Mouse (Mus musculus) large intestine, adult 2 months (tissue): Measurements from ENCODE around the gene Mcm2. TPM values are rescaled to one million over a fixed set of nuclear protein-coding genes. Genes with fewer than 3 reads are reported as not detected.

ENCODE experiments used
- DNase-seq: peaks from one replicate; pipeline ENCODE4 v3.0.0-alpha.2; 2012; ENCODE audit warnings: low read depth, low spot score
- WGBS: fragments of 180-500 bp; shearing (Covaris S2); methylation state at CpG from one replicate; pipeline ENCODE4 v1.1.7; 2018; 5-methylcytosine and 5-hydroxymethylcytosine counted together
- polyA plus RNA-seq: library from polyadenylated mRNA; depleted of rRNA; stranded (reverse); fragments of >200 nt; gene quantifications from 2 replicates; pipeline ENCODE4 v1.2.3, GENCODE M21; 2012

The Mcm2 gene
- polyA plus RNA-seq, 1 experiment: 27.9 TPM

DNA sequence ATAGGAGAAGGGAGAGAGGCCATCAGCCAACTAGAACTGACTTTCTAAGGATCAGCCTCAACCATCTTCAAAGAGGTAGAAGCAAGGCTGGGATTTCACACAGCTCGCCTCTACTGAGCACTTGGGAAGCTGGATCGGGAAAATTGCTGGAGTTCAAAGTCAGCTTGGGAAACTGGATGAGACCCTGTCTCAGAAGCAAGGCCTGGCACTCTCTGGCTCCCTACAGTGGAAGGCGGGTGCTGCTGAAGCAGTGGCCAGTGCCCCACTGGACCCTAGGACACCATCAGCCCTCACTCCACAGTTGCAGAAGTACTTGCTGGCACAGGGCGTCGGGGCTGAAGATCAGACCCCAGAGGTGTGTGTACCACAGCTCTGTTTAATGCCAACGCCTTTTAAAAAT, 40.8 kb downstream of the Mcm2 start:
- WGBS: 81% methylated on average over 6 of the region's 6 CpGs
- DNase-seq: no peak

DNA sequence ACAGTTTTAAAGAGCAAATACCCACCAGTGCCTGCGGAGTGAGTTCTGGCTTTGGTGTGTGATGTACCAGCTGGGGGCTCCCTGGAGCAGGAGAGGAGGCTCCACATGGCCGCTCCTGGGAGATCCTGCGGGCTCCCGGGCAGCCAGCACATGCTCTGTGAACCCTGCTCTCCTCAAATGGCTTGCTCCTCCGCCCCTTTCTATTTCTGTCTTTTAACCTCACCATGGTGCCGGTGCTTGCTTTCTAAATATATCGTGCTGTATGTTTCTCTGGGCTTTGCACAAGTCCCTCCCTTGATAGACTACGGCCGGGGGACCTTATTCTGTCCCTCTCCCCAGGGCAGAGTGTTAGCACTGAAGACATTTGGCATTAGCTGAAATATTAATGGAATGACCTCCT, 41.3 kb downstream of the Mcm2 start:
- WGBS: 23% methylated on average over 9 of the region's 9 CpGs
- DNase-seq: no peak

DNA sequence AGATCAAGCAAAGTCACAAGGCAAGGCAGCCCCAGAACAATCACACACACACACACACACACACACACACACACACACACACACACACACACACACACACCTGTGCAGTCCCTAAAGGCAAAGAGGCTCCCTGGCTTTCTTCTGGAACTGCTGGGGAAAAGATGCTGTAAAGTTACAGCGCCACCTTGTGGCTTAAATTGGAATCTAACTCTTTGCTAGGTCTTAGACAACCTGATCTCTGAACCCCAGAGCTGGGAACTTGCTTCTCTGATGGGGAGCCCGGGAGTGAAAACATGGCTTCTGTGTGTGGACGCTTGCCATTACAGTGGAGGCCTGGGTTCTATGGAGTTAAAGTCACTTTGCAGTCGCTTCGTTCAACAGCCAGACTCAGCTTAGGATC, 42.9 kb downstream of the Mcm2 start:
- 17% methylated on average over 5 of the region's 5 CpGs for WGBS
- peak; percentile 43 for DNase-seq

DNA sequence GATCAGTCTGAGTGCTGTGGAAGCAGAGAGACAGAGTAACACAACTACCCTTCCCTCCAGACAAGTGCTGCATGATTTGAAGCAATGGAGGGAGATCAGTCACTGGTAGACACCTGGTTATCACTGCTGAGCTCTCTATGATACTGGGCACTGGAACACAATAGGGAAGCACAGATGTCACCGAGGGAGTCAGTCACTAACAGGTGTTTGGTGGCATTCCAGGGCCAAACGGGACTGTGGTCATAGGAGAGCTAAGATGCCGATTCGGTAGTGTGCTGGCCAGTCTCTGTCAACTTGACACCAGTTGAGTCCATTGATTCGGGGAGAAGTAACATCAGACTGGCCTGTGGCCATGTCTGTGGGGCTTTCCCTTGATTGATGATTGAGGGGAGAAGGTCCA, 44.1 kb downstream of the Mcm2 start:
- WGBS: 62% methylated on average over 5 of the region's 5 CpGs
- DNase-seq: no peak

DNA sequence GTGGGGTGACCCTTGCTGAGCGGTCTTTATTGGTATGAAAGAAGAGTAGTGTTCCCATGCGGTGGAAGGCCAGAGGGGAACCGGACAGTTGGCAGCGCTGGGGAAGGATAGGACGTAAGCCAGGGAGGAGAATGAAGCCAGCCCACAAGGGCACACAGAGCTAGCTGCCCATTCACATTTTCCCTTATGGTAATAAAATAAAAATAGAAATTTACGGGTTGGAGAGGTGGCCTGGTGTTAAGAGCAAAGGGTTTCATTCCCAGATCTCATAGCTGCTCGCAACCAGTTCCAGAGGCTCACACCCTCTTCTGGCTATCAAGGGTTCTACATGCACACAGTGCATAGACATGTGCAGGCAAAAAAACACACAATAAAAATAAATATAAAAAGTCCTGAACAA, 48.5 kb downstream of the Mcm2 start:
- DNase-seq: no peak
- WGBS: 78% methylated on average over 7 of the region's 7 CpGs

DNA sequence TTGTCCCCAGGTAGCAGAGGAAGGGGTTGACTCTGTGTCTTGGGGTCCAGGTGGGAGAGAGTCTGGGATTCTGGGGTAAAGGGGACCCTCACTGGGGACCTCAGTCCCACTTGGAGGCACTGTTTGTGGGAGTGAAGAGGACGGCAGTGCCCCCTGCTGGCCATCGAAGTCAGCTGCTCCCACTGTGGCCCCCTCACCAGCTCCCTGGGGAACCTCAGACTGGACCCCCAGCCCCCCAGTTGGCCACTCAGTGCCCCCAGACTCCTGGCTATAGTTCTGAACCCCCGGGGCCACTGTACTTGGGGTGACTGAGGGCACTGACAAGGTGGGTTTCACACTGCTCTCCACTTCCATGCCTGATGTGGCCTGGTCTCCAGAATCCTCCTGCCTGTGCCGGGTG, 49.3 kb downstream of the Mcm2 start:
- 57% methylated on average over 4 of the region's 4 CpGs for WGBS

DNA sequence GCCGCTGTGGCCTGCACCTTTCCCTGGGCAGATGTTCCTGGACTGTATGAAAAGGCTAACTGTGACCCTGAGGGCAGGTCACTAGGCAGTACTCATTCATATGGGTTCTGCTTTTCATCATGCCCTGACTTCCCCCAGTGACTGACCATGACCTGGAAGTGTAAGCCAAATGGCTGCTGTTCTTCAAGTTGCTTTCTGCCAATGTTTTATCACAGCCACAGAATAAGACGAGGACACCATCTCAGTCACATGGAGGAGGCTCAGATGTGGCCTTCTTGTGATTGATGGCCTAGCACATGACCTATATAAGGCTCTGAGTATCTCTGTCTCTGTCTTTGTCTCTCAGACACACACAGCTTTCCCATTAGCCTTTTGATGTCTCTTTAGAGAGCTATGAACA, 51.0 kb downstream of the Mcm2 start:
- no peak for DNase-seq
- 68% methylated on average over 2 of the region's 2 CpGs for WGBS

More for the DNA sequence above, 49.3 kb downstream of the Mcm2 start:
- DNase-seq: no peak

DNA sequence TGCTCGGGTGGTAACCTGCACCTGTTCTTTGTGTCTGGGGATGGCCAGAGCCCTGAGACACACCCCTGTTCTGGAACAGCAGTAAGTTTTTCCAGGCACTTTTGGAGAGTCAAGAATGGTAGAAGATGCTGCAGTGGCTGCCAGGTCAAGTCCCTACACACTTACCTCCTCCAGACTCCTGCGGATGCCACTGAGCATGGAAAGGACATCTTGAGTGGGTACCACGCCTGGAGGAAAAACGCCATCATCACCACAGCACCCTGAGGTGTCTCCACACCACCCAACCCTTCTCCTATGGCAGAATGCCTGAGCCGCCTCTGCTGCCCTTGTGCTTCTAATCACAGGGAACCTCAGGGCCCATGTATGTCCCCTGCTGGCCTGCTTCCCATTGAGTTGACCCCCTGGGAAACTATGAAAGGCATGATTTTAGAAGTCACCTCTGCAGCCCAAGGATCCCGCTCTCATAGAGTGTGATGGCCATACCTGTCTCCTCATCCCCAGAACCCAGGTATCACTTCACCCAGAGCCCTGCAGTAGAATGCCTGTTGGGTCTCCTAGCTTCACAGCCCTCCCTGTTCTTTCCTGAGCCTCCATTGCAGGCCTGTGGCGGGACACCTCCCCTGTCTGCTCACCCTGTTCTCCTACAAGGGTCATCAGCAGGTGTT, 53.5 kb downstream of the Mcm2 start:
- no peak for DNase-seq
- WGBS: 86% methylated on average over 7 of the region's 7 CpGs

DNA sequence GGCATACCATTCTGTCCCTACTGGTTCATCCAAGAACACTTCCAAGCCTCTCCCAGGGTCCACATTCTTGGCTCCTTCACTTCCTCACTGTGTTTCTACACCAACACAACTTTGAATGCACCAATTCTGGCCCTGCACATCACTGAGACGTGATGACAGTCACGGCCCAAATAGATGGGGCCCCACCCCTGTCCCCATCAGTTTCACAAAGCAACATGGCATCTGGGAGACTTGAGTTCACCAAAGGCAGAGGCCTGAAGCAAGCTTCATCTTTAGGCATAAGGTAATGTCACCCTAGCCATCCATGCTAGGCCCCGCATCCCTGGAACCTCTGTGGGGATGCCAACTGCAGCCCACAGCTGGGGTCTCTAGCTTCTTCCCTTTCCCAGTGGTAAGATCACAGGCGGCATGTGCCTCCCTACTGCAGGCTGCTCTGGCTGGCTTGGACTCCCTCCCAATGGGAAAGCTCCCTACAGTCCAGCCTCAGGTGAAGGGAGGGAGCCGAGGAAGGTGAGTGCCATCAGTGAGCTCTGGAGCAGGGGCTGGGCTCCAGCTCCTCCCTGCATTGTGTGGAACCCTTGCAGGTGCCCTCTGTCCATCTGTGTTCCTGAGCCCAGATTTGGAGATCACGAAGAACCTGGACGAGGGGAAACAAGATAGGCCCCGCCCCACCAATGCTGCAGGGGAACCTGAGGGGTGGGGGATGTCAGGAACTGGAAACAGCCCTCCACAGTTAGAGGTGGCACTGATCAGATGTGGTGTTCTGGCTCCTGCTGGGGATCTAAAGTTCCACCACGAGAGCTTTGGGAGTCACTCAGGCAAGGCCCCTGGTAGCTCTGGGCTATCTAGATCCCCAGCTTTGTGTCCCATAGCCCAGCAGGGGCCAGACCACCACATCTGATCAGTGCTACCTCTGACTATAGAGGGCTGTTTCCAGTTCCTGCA, 54.5 kb downstream of the Mcm2 start:
- WGBS: 86% methylated on average over 9 of the region's 9 CpGs
- DNase-seq: no peak

DNA sequence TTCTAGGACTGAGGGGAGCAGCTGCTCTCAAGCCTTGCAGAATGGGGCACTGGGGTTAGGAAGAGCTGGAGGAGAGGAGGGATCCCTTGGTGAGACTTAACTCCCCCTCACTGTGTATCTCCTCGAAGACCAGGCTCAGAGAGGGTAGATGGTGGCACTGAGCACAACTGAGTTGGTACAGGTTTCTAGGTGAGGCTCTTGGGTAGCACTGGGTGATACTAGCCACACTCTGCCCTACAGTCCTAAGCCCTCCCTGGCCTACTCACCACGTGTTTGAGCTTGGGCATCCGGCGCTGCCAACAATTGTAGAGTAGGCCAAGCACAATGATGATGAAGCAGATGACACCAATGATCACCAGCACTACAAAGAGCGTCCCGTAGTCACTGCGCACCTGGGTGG, 55.3 kb downstream of the Mcm2 start:
- 83% methylated on average over 7 of the region's 7 CpGs for WGBS
- no peak for DNase-seq

DNA sequence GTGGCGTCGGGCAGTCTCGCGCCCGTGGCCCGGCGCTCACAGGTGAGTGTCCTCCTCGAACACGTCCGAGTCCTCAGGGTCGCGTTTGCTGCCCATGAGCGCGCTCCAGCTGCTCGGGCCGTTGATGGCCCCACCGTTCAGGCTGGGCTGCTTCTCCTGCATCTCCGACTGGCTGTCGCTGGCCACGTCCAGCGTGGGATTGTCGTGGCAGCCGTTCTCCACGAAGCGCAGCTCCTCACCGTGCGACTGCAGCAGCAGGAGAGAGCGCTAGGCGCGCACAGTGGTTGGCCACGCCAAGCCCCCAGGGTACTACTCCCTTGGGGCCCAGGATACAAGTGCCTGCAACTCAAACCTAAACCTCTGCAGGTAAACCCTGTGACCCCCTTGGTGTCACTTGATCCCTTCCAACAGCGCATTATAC, 55.8 kb downstream of the Mcm2 start:
- DNase-seq: no peak
- whole genome bisulfite sequencing: 1% methylated on average over 32 of the region's 32 CpGs

DNA sequence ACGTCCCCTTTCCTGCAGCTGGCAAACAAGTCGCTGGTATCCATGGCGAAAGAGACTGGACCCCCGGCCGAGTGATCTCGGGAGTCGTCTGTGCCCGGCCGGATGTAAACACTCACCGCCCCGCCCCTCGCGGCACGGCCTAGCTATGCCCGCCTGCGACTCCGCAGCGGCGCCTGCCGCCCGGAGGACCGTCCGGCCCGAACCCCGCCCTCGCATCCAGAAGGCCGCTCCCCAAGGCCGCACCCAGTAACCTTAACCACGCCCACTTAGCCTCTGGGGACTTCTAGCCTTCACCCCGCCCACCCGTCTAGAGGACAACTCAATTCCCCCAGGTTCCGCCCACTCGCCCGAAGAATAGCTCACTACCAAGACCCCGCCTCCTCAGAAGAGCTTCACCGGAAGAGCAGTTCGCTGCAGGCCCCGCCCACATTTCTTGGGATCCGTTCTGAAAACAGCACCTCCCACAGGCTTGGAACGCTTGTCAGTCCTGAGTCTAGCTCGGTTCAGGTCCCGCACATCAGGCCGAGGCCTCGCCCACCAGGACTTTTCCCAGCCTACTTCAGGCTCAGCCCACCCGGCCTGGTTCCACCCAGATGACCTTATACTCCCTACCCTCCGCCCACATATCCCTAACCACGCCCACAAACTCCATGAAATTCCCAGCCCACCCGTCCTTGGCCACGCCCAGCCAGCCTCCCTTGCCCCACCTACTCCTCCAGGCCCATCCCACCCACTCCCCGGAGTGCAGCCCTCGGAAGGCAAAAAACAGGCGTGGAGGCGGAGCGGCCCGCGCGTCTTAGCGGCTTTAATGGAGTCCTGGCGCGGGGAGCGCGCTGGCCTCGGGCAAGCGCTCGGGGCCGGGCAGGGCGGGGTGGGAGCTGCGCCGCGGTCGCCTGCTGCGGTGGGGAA, 56.5 kb downstream of the Mcm2 start, which contains the start of gene Abtb1:
Abtb1 (minus strand) TSS at position 204 of the 909 bp plus-strand sequence.
- WGBS: under 1% methylated on average over 72 of the region's 72 CpGs
- peak; percentile 99 for DNase-seq

DNA sequence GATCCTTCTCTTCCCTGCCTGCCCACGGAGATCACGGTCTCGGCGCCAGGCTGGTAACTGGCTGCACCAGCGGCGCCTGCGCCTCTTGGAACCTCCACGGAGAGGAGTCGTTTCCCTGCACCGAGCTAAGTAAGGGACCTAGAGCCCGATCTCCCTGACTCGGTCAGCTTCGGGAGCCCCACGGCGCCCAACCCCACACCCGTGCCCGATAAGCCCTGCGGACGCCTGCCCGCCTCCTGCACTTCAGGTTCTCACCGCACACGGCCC, 57.1 kb downstream of the Mcm2 start:
- DNase-seq: no peak
- WGBS: under 1% methylated on average over 22 of the region's 22 CpGs

DNA sequence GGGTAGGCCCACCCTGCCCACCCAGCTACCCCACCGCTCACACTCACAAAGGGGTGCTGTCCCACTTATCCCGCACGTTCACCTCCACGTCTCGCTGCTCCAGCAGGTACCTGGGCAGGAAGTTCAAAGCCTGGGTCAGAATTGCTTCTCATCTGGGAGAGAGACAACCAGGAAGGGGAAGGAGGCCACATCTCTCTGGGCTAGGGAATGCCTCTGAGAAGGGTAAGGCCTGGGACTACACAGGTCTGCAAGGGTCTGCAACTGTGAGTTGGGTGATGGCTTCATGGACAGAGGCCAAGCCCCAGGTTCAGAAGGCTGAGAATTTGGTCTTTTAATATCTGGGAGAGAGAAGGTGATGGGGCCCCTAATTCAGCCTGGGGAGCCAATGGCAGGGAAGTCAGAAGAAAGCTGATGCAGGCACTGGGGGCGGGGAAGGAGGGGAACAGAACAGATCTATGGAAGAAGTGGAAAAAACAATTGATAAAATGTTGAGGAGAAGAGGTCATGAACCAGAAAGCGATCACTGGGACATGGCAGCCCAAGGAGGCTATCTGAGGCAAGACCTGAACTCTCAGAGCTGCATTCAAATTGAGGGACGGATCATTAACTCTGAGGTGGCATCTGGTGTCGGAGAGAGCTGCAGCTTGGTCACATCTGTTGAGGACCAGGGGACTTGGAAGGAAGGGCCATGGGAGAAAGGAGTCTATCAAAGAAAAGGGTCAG, 57.6 kb downstream of the Mcm2 start:
- 52% methylated on average over 9 of the region's 9 CpGs for WGBS
- no peak for DNase-seq

DNA sequence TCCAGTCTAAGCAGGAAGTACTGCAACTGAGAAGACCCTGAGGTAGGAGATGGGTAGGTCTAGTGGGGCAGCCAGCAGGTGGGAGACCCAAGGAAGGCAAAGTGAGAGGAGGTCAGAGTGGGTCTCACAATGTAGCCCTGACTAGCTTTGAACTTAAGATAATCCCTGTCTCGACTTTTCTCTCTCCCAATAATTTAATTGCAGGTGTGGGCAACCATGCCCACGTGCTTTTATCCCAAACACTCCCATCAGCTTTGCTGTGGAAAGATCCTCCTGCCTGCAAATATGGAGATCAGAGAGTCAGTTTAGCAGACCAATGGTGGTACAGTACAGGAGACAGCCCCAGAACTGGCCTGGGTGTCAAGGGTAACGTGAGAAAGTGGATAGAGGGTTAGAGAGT, 58.4 kb downstream of the Mcm2 start:
- 69% methylated on average over 3 of the region's 3 CpGs for WGBS
- no peak for DNase-seq

DNA sequence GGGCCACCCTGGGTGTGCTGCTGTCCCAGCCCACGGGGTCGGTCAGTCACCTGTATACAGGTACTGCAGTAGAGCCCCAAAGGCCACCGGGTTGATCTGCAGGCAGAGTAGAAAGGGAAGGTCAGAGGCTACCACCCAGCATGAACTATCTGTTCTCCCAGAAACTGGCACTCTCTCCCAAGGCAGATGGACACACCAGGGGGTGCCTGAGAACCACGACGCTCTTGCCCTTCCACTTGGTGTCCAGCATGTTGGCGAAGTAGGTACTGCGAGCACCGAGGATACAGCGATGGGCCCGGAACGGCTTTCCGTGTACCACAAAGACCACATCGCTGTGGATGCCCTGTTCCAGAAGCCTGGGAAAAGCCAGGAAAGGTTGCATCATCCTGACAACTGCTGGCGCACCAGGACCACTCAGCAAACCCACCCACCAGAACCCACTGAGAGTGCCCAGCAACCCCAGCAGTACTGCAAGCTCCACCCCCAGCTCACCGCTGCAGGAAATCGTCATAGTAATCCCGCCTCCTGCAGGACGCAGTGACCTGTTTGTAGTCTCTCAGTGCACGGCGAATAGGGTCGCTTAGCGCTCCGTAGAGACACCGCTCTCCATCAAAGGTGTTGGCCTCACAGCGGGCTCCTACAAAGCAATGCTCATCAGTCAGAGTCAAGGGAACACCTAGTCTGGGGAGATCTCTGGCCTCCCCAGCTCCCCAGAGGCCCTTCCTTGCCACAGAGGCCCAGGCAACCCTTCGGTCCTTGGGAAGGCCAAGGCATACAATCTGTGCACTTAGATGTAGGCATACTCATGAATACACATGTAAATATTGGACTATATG, 59.2 kb downstream of the Mcm2 start:
- WGBS: 89% methylated on average over 26 of the region's 26 CpGs
- no peak for DNase-seq

DNA sequence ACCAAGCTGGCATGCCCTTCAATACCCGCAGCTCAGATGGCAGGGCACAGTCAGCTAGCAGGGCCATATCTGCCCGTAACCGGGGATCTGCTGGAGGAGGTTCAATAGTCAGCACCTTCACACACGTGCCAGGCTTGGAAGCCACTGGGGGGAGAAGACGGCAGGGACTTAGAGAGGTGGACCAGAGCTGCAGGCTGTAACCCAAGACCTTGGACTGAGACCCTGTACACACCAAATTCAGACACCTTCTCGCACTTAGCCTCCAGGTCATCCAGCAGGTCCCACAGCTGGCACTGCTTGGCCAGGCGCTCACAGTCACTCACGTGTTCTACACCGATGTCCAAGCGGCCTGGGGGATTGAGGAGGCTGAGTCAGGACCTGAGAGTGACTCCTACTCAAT, 60.0 kb downstream of the Mcm2 start:
- 95% methylated on average over 10 of the region's 10 CpGs for WGBS
- DNase-seq: no peak

DNA sequence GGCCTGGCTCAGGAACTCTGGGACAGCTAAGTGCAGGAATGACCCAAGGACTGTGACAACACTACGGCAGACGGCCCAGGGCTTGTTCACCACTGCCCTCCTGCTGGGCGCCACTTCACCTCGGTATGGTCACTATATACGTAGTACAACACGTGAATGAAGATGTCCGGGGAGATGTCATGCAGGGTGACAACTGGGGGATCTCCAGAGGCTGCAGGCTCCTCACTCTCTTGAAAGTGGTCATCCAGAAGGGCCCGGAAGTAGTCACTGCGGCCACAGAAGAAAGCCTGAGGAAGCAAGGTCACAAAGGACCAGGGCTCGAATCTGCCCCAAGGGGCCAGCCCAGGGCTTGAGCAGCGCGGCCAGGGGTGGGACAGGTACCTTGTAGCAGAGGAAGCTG, 60.6 kb downstream of the Mcm2 start:
- WGBS: 96% methylated on average over 12 of the region's 12 CpGs
- DNase-seq: no peak
